Mouse (Mus musculus): ENCODE results near the gene Col2a1.

Col2a1 gene

DNA sequence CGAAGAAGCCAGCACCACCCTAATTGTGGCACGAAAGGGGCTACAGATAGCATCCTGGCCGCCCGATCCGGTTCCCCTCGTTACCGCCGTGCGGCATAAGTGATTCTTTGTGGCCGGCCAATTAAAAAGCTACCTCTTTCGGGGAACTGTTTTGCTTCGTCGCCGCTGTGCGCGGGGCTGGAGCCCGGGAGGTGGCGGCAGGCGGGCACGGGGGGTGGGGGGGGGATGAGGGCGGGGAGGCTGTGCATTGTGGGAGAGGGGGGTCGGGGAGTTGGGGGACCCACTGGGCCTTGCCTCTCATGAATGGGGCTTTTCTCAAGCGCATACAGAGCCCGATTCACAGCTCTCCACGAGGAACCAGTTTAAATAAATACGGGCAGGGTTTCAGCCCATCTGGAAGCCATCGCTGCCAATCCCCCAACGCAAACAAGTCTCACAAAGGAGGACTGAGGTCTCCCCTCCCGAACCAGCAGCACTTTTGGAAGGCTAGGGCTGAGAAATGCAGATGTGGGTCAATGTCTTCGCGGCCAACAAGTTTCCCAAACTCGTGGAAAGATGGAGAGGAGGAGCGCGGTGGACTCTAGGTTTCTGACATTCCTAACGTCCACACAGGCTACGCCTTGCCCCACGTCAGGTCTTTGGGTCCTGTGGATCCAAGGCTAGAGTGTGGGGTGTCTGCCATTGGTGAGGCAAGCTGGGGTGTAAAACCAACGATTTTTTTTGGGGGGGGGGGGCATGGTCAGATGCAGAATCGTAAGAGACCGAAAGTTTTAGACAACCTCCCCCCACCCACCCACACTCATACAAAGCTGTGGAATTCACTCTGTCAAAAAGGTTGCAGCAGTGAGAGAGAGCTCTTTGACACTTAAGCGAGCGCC is 2.1 kb downstream of the Col2a1 start:
- no peak for DNase-seq

DNA sequence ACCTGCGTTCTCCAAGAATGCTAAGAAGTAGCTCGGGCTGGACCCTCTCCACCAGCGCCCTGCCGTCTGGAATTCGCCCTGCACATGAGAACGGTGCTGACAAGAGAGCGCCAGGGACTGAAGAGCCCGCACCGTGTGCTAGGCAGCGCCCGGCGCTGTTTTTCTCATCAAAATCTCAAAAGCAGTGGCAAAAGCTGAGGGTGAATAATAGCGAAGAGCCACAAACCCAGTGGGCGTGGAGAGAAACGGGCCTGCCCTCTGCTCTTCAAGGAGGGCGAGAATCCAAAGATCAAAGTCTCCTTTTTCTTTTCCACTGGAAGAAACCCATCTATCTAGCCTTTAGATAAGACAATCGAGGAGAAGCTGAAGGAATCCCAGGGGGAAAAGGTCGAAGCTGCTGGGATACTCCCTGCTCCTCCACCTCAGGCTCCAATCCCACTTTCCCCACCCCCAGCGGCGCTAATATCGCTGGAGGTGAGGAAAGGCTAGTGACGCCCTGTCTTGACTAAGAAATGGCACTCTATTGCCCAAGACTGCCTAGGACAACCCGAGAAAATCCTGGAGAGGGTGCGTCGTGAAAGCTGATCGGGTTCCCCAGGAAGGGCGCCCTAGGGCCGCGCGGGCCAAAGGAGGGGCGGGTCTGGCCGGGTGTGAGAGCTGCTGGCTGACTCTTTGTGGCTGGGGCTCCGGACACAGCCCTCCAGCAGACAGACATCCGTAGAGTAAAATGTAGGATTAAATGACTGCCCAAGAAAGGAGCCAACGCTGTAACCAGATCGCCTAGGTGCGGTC is 3.0 kb downstream of the Col2a1 start:
- DNase-seq = no peak

- no peak for DNase-seq
Measured at GRCm38 (mm10) chr15:97999991-98000390, 4.5 kb downstream of the Col2a1 start.

DNA sequence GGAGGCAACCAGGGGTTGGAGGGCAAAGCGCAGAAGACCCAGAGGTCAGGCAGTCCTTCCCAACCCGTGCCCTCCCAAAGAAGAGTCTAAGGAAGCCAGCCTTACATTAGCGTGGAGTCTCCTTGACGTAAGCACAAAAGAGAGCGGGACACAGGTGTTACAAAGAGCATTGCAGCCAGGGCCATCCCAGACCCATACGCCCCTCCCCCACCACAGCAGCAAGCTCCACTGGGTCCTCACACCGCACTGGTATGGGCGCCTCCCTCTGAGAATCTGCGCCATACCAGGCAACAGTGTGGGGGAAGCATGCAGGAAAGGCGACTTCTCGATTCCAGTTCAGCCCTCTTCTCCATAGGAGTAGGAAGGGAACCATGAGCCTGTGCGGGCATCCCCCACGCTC is 4.9 kb downstream of the Col2a1 start:
- DNase-seq = no peak

DNA sequence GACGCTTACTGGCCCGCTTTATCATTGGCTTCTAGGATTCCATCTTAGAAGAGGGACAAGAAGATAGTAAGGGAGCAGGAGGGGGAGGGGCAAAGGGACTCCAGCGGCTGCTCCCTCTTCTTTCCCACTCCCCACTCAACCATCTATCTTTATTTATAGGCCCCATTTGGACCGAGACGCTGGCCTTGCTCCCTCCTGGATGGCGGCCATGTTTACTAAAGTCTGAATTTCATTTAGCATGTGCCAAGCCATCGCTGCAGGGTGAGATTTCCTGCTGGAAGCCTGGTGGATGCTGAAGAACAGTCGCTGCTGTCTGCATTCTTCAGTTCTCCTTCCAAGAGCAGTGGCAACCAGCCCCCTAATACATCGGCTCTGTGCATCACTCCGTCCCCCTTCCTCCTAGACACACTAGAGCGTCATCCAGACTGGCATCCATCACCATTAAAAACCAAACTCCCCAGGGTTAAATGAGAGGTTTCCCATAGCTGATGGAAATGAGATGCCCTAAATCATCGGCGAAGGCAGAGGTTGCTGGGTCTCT is 7.7 kb downstream of the Col2a1 start:
- no peak for DNase-seq

GRCm38 (mm10) chr15:97992712-97993286 is 11.7 kb downstream of the Col2a1 start:
- peak; percentile 73 for DNase-seq

DNA sequence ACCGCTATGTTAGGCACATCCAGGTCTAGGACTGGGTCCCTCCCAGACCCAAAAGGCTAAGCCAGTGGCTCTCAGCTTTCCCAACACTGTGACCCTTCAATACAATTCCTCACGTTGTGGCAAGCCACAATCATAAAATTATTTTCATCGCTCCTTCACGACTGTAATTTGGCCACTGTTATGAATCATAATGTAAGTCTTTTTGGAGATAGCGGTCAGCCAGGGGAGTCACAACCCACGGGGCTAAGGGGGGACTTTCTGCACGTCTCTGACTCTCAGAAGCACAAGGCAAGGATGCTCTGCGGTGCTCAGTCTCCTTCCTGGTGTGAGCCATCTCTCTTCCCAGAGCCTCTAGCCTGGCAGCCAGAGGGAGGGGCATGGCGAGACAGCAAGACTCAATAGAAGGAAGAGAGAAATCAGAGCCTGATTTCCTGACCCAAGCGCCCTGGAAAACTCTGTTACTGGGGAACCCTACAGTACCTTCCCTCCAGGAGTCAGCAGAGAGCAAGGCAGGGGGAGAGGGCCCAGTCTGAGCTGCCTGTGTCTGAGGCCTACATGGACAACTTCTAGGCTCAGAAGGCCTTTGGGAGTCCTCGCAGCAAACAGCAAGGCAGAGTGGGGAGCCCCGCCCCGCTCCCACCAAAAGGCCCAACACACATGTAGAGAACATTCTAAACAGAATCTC is 12.3 kb downstream of the Col2a1 start:
- no peak for DNase-seq

DNA sequence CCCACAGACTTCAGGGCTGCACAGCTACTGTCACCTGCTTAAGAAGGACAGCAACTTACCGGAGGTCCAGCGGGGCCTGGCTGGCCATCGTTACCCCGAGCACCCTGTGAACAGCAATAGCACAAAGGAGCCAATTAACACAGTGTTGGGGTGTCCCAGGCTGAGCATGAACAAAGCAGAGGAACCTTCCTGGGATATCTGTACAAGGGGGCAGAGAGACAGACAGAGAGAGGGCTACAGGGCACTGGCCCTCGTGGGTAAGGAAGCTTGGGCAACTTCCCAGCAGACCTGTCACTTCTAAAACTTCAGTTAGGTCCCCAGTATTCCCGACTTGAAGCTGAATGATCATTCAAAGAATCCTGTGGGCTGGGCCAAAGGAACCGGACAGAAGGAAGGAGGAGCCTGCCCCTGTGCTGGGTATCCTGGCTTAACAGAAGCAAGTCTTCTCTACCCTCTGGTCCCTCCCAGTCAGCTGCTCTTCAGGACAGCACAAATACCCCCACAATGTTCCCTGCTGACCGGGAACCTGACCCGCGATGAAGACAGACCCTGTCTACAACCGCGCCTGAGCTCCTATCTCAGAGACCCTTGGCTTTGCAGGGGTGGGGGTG is 13.1 kb downstream of the Col2a1 start:
- DNase-seq = no peak

- DNase-seq = no peak
Measured at GRCm38 (mm10) chr15:97990721-97991120, 13.8 kb downstream of the Col2a1 start.

GRCm38 (mm10) chr15:97990124-97990523 is 14.4 kb downstream of the Col2a1 start:
- DNase-seq = no peak

DNA sequence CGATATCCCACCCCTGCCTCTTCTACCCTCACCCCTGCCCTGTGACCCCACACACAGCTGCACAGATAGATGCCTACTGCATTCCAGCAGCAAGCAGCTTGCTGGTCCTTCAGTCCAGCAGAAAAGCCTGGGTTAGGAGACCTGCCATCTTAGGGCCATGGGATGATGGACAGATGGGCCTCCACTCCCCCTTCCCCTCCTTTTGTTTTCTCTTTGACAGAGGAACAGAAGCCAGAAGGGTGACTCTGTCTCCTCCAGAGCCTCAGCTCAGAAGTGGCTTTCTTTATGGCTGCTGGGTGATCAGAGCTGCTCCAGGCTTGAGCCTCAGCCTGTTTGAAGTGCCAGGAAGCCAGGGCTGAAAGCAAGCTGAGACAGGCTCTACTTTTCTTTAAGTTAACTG is 15.0 kb downstream of the Col2a1 start:
- no peak for DNase-seq

DNA sequence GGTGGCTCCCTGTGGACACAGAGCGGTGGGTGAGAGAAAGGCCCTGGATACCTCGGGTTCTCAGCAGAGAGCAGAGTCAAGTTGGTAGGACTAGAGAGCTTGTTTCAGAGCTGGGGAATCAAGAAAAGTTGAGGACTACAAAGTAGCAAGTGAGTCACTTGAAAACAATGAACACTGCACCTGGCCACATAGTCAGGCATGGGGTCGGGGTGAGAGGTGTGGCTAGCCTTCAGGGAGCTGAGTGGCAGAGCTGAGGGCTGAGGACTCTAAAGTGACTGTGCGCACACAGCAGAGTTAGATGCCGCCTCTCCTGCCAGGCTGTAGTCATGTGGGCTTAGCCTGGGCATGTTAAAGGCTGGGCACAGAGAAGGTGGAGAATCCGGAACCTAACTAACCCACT is 22.9 kb downstream of the Col2a1 start:
- no peak for DNase-seq

DNA sequence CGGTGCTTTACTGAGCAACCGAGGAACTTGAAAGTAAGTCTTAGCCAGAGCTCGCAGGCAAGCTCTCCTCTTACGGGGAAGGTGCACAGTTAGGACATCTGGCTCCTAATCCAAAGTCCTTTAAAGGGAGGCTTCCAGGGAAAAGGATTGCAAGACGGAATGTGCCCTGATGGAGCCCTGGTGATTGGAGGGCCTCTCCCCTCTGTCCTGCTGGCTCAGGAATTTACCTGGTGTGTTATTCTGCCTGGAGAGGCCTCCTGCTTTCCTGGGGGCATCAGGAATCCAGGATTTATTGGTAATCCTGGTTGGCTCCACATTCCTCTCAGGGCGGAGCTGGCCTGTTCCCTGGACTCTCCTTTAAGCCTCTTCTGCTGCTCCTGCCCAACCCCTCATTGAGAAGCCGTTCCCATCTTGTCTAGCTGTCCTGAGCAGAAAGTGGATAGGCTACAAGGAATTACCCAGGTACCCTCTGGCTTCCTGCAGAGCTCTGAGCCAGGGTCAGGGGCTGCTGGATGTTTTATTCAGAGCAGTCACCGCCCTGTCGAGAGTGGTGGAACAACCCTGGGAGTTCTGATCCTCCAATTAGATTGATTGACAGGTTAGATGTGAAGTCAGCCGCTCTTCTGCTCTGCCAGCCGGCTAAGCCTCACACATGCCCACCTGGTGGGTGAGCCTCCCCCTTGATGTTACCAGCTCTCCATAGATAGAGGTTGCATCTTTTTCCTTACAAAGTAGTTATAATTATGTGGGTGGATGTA is 31.1 kb downstream of the Col2a1 start:
- no peak for DNase-seq

DNA sequence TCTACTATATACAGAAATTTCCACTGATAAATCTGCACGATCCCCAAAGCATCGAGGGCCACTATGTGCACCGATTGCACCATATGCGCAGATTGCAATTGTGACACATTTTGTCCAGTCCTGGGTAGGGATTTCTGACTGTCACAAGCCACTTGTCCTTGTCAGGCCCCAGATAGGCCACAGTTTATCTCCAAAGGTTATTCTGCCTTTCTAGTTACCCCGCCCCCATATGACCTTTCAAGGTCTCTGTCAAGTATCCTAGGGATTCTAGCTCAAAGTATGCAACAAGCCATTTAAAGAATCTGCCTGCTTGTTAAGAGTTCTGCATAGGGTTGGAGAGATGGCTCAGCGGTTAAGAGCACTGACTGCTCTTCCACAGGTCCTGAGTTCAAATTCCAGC is 31.9 kb downstream of the Col2a1 start:
- DNase-seq = no peak

GRCm38 (mm10) chr15:97970299-97970698 is 34.2 kb downstream of the Col2a1 start:
- DNase-seq = peak; percentile 53

DNA sequence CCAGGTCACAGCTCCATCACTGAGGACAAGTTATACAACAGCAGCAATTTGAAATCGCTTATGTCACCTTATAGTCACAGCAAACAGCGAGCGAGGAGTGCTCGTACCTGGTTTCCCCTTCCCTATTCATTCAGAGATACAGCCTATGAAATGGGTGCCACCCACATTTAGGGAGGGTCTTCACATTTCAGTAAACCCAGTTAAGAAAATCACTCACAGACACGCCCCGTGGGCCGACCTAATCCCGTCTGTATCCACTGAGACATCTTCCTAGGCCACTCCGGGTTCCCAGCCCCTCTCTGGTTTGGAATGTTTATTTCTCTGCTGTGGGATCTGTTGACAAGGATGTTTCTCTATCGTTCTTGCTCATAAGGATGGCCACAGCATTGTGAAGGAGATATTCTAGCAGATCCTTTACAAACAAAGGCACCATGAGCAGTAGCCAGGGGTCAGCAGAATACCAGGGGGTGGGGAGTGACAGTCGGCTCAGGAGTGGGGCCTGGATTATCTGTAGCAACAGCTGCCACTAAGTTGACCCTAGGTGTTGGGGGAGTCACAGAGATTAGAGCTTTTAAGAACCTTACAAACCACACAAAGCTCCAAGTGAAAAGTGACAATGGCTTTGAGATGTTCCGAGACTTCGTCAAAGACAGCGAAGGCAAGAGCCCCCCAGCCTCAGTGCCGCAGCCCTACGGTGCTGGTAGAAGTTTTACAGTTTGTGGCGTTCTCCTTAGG is 39.0 kb downstream of the Col2a1 start:
- DNase-seq = no peak

DNA sequence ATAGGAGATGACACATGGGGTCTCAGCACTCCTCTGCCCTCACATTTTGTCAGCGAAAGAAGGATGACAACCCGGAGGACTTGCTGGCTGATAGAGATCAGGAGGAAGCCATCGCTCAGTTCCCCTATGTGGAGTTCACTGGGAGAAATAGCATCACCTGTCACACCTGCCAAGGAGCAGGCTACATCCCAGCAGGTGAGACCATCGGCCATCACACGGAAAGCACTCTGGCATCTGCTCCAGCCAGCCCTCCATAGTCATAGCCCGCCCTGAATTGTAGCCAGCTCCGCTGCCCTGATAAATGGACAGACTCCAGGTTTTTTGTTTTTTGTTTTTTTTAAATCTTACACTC is 39.7 kb downstream of the Col2a1 start:
- peak; percentile 19 for DNase-seq

DNA sequence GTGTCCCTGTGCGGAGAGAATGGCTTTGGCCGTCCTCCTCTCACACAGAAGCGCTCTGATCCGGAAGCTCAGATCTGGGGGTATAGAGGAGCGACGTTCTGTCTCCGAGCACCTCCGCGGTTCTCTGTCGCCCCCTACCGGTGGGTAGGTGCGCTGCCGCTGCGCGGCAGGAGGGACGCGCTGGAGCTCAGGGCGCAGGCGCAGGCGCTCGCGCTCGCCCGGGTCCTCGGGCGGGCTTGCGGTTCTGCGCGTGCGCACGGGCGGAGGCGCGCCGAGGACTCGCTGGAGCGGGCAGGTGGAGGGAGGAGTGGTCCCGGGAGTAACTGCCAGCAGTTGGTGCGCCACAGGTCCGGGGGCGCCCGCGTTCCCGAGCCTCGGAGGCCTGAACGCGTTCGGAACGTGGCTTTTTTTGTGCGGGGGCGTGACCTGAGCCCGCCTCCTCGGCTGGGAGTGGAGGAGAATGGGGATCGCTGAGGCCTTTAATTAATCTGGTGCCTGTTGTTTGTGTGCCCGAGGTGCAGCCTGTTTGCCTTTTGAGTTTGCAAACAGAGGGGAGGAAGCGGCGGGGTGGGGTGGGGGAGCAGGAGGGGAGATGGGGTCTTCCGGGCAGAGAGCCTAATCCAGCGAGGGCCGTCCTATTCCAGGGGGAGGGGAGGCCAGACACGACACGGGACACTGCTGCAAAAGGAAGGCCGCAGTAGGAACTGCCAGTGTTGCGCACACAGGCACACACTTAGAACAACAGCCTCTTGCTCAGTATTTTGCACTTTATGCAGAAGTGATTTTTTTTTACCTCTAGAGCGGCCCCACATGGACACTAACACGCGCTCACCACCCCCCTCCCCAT is 40.3 kb downstream of the Col2a1 start, which contains the start of gene Tmem106c:
Gene Tmem106c, plus strand, starts transcription at position 212 of the 847 bp plus-strand sequence.
- peak; percentile 96 for DNase-seq

- peak; percentile 32 for DNase-seq
Measured at GRCm38 (mm10) chr15:97963329-97963988, 41.0 kb downstream of the Col2a1 start.
